Mouse (Mus musculus) monocyte, adult 2 months (primary cell): ENCODE measurements around the gene Smox.

Experiments used
- DNase-seq, 2 experiments: peaks; one replicate each; pipeline ENCODE4 v3.0.0; 2022; ENCODE audit warnings: low spot score in 2 of 2, low read depth in 1 of 2

The Smox gene

GRCm38 (mm10) chr2:131551701-131552620, 60.7 kb downstream of the Smox start:
- DNase-seq, result no peak

GRCm38 (mm10) chr2:131552736-131553400, 61.6 kb downstream of the Smox start:
- DNase-seq, result no peak

- DNase-seq, result no peak
Observed at GRCm38 (mm10) chr2:131557896-131558295, 66.6 kb downstream of the Smox start.

- DNase-seq, result no peak
Observed at GRCm38 (mm10) chr2:131560205-131560919, 69.1 kb downstream of the Smox start.

GRCm38 (mm10) chr2:131561344-131561870, 70.1 kb downstream of the Smox start:
- no peak for DNase-seq

- DNase-seq, result no peak
Observed at GRCm38 (mm10) chr2:131561891-131562585, 70.7 kb downstream of the Smox start, which contains the start of gene Adra1d. TSS of gene Adra1d (minus strand) at chr2:131562283.

GRCm38 (mm10) chr2:131562586-131563122, 71.4 kb downstream of the Smox start:
- no peak for DNase-seq
